Mouse (Mus musculus) intestine, postnatal 0 days (tissue): Measurements from ENCODE around the gene Rpl36a-ps1. TPM values are rescaled to one million over a fixed set of nuclear protein-coding genes. Genes with fewer than 3 reads are reported as not detected.
A peak's percentile ranks its signal among the peaks of the same experiment; 100 is the strongest.

Source experiments
- ATAC-seq: fragments of 200-750 bp; cut with Nextera tagmentation; 2 replicates; pipeline ENCODE4 v1.8.0; 2017; ENCODE audit warnings: mild to moderate bottlenecking, moderate TSS enrichment, moderate library complexity
- H3K27ac ChIP-seq: fragments of 300-500 bp; sonication (generic); 2 replicates; pipeline ENCODE4 v1.5.1; 2014; ENCODE audit warnings: mild to moderate bottlenecking, low read depth, low read length, moderate library complexity
- H3K27me3 ChIP-seq: fragments of 300-500 bp; sonication (generic); replicated peaks from 2 replicates; pipeline ENCODE4 v1.6.1; 2014; ENCODE audit warnings: low read length, mixed read lengths; ENCODE audit not compliant: control insufficient read depth, insufficient read depth
- H3K36me3 ChIP-seq: fragments of 300-500 bp; sonication (generic); 2 replicates; pipeline ENCODE4 v1.6.1; 2014; ENCODE audit warnings: mild to moderate bottlenecking, moderate library complexity; ENCODE audit not compliant: control insufficient read depth, insufficient read depth
- H3K4me1 ChIP-seq: fragments of 300-500 bp; sonication (generic); replicated peaks from 2 replicates; pipeline ENCODE4 v1.6.1; 2014; ENCODE audit warnings: antibody characterized with exemption, low read length, mixed read lengths; ENCODE audit not compliant: control insufficient read depth, insufficient read depth
- H3K4me2 ChIP-seq: fragments of 300-500 bp; sonication (generic); replicated peaks from 2 replicates; pipeline ENCODE4 v1.6.1; 2014; ENCODE audit warnings: low read depth, mild to moderate bottlenecking, moderate library complexity
- H3K4me3 ChIP-seq: fragments of 300-500 bp; sonication (generic); 2 replicates; pipeline ENCODE4 v1.5.1; 2014; ENCODE audit warnings: low read depth, low read length
- H3K9ac ChIP-seq: fragments of 300-500 bp; sonication (generic); 2 replicates; pipeline ENCODE4 v1.6.1; 2014; ENCODE audit warnings: mild to moderate bottlenecking, low read depth, low read length
- H3K9me3 ChIP-seq: fragments of 300-500 bp; sonication (generic); 2 replicates; pipeline ENCODE4 v1.6.1; 2016; ENCODE audit warnings: mixed run types; ENCODE audit not compliant: control insufficient read depth
- CTCF ChIP-seq: sonication (generic); IDR thresholded peaks from 2 replicates; pipeline ENCODE4 v1.5.1; 2016; ENCODE audit warnings: low read depth, mild to moderate bottlenecking, control low read depth, antibody characterized with exemption, moderate library complexity
- WGBS: fragments of 180-500 bp; shearing (Covaris S2); extraction: QIAGEN DNeasy Blood & Tissue Kit; methylation state at CpG from one replicate; pipeline ENCODE4 v1.1.7; 2014; 5-methylcytosine and 5-hydroxymethylcytosine counted together
- polyA plus RNA-seq: library from polyadenylated mRNA; unstranded; fragments of >200 nt; fragmentation: Nextera tagmentation; extraction: Ambion mirVana; gene quantifications from 2 replicates; pipeline ENCODE4 v1.2.1, GENCODE M21; 2015

Rpl36a-ps1 gene
- polyA plus RNA-seq, 1 experiment from 2014 or later: 4.4 TPM

GRCm38 (mm10) chr14:98958978-98959658 is 35.0 kb downstream of the Rpl36a-ps1 start:
- no peaks in the 10 kb centered on the region for H3K4me1 ChIP-seq
- no peak overlapping the region for H3K4me3 ChIP-seq
- no peak for ATAC-seq
- H3K27ac ChIP-seq: no peak overlapping the region
- H3K27me3 ChIP-seq: no peaks in the 10 kb centered on the region
- WGBS: 43% methylated on average over 17 of the region's 17 CpGs
- no peaks in the 10 kb centered on the region for H3K36me3 ChIP-seq
- H3K9me3 ChIP-seq: no peaks in the 10 kb centered on the region
- TF ChIP-seq CTCF: peak; percentile 39
- H3K4me2 ChIP-seq: peak overlapping the region; percentile 18; the same call in 1 of the 2 replicates
- H3K9ac ChIP-seq: no peak overlapping the region

GRCm38 (mm10) chr14:98956788-98957187 is 37.3 kb downstream of the Rpl36a-ps1 start:
- no peak overlapping the region for H3K9ac ChIP-seq
- no peaks in the 10 kb centered on the region for H3K27me3 ChIP-seq
- no peak overlapping the region for H3K4me2 ChIP-seq
- H3K27ac ChIP-seq: no peak overlapping the region
- H3K36me3 ChIP-seq: no peaks in the 10 kb centered on the region
- no peaks in the 10 kb centered on the region for H3K4me1 ChIP-seq
- no peaks in the 10 kb centered on the region for H3K9me3 ChIP-seq
- no peak for TF ChIP-seq CTCF
- no peak for ATAC-seq
- 86% methylated on average over 9 of the region's 9 CpGs for WGBS
- no peak overlapping the region for H3K4me3 ChIP-seq

- ATAC-seq: no peak
- TF ChIP-seq CTCF: no peak
- H3K27ac ChIP-seq: no peak overlapping the region
- no peaks in the 10 kb centered on the region for H3K27me3 ChIP-seq
- no peak overlapping the region for H3K4me3 ChIP-seq
- H3K36me3 ChIP-seq: no peaks in the 10 kb centered on the region
- no peak overlapping the region for H3K4me2 ChIP-seq
- 88% methylated on average over 7 of the region's 7 CpGs for WGBS
- H3K9me3 ChIP-seq: no peaks in the 10 kb centered on the region
- no peak overlapping the region for H3K9ac ChIP-seq
- no peaks in the 10 kb centered on the region for H3K4me1 ChIP-seq
These were observed 41.7 kb downstream of the Rpl36a-ps1 start for GRCm38 (mm10) chr14:98952441-98952840.

DNA sequence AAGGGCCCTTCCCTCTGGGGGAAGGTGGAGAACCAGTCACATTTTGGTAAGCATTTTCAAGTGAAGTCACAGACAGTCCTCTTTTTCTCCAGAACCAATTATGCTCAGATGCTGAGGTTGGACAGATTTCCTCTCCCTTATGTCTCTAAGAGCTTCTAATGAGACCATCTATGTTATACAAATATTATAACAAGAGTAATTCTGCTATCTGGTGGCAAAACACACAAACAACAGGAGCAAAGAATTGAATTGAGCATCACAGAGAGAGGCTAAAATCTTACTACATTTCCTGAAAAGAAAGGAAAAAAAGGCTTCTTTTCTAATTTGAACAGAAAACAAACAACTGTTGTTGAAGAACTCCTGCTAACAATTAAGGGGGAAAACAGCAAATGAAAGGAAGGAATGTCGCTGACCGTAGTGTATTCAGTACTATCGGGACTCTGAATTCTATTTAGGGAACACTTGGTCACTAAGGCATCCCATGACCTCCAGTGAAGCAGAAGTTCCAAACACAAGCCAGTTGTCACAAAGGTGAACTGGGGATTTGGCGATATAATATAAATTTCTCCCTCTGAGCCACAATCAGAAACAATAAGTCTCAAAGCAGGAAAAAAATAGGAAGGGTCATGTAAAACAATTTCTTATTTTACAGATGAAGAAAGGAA is 42.4 kb downstream of the Rpl36a-ps1 start:
- no peak for ATAC-seq
- H3K4me1 ChIP-seq: no peaks in the 10 kb centered on the region
- no peaks in the 10 kb centered on the region for H3K9me3 ChIP-seq
- no peak overlapping the region for H3K4me3 ChIP-seq
- H3K36me3 ChIP-seq: no peaks in the 10 kb centered on the region
- TF ChIP-seq CTCF: no peak
- no peaks in the 10 kb centered on the region for H3K27me3 ChIP-seq
- H3K9ac ChIP-seq: no peak overlapping the region
- WGBS: 84% methylated on average over 4 of the region's 4 CpGs
- H3K27ac ChIP-seq: no peak overlapping the region
- no peak overlapping the region for H3K4me2 ChIP-seq

Other genes with a start within 250 kb of the Rpl36a-ps1 start
- gene Mzt1, start 51.8 kb upstream of the Rpl36a-ps1 start, polyA plus RNA-seq: 46.2 and 46.9 TPM in 2 replicates
- 21.9 and 22.1 TPM in 2 replicates for gene Bora, start 51.9 kb upstream of the Rpl36a-ps1 start, polyA plus RNA-seq
- gene Pibf1, start 105.1 kb upstream of the Rpl36a-ps1 start, polyA plus RNA-seq: 8.2 and 9.7 TPM in 2 replicates
- 9.1 TPM in 2 replicates for gene Dis3, start 105.5 kb upstream of the Rpl36a-ps1 start, polyA plus RNA-seq